Mouse (Mus musculus) MEL-GATA-1-ER (cell line): ENCODE data around the gene Eefsec.

Experiments
- DNase-seq: peaks from one replicate; pipeline ENCODE4 v3.0.0-alpha.2; 2012; ENCODE audit warnings: low read depth; ENCODE audit errors: extremely low read depth

The Eefsec gene

GRCm38 (mm10) chr6:88416130-88416758 is 30.1 kb downstream of the Eefsec start:
- DNase-seq: no peak

DNA sequence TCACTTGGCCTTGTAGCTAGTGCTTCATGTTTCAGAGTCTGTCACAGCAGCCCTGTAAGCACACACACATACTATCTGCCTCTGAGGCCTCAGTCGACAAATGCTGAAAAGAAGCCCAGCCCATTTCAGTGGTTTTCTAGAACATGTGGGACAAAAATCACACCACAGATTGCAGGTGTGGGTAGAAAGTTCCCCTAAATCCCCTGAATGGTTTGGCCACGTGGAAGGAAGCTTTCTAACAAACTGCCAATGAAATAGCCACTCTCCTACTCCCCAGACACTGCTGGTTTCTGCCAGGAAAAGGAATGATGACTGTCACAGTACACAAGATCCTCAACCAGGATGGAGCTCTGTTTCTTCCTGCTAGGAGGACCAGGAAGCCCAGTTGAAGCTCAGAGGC is 33.7 kb downstream of the Eefsec start:
- no peak for DNase-seq

DNA sequence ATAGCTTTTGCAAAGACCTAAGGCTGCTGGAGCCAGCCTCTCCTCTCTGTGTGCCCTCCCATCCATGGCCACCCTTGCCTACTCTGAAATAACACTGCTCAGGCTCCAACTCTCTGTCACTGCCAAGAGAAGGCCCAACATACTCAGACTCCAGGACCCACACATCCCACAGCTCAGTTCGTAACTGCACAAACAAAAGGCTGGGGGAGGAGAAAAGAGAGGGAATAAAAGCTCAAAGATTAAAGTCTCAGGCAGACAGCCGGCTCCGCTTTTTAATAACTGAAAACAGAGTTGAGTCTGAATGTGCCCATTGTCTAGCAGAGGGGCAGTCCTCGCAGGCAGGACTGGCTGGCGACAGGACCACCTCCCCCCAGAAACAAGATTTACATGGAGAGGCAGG is 36.8 kb downstream of the Eefsec start:
- no peak for DNase-seq

DNA sequence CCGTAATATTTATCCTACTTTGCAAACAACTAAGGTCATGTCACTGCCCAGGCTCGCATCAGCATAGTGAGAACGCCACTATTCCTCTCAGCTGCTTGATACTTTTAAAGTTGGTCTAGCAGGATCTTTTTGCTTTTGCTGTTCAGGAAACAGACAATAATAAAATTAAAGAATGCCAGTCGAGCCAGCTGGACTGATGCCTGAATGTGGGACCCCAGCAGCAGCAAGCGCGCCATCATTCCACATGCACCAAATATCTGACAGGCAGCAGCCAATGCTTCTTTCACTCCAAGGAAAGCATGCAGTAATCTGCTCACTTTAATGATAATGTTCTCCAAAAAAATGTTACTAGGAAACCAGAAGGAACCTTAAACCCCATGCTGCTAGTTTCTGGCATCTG is 45.9 kb downstream of the Eefsec start:
- no peak for DNase-seq

GRCm38 (mm10) chr6:88397985-88398384 is 48.4 kb downstream of the Eefsec start:
- no peak for DNase-seq

DNA sequence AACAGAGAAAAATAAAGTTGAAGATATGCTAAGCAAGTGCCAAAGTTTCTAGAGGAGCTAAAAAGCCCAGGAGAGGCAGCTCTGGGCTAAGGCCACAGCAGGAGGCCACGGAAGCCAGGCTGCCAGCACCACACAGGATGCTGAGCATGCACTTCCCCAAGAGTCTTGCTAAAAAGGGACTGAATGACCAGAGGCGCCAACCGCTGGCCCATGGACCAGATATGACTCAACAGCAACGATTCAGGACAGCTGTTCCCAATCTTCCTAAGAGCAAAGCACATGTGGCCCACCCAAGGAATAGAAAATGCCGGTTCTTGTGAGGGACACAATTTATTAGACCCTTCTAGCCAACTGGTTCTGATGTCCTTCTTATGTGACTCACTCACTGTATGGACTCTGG is 57.4 kb downstream of the Eefsec start:
- no peak for DNase-seq

GRCm38 (mm10) chr6:88387836-88388724 is 58.3 kb downstream of the Eefsec start:
- no peak for DNase-seq

GRCm38 (mm10) chr6:88384420-88385053 is 61.8 kb downstream of the Eefsec start:
- no peak for DNase-seq

DNA sequence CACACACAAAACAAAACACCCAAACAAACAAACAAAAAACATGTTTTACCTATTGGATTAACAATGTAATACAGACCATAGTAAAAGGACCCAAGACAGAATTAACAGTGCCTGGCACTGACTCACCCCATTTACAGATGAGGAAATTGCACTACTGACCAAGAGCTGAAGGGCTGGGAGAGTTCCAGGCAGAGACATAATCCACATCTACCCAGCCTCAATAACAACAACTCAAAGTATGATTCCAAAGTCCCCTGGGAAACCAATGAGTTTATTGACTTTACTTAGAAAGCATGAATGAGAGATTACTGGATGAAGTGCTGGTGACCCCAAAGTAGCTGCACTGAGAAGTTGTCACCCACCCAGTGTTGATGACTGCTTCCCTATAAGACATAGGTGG is 62.6 kb downstream of the Eefsec start:
- DNase-seq: no peak

GRCm38 (mm10) chr6:88379756-88380155 is 66.6 kb downstream of the Eefsec start:
- DNase-seq: no peak

DNA sequence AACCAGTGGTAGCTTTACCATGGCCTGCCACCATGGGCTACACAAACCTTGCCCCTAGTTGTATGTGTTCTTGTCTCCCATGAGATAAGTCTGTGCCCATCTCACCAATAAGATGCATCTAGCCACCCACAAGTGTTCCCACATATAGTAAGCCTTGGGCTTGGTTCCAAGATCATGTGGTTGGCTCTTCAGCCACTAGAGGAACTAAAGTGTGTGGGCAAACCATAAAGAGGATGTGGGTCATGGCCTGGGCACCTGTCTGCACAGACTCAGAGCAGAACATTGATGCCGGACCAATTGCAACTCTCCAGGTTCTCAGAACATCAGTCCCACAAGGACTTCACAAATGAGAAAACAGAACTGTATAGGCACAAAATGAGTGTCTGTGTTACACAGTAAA is 67.5 kb downstream of the Eefsec start:
- peak; percentile 55 for DNase-seq

- DNase-seq: peak; percentile 17
These were observed 72.1 kb downstream of the Eefsec start for GRCm38 (mm10) chr6:88374247-88374646.

DNA sequence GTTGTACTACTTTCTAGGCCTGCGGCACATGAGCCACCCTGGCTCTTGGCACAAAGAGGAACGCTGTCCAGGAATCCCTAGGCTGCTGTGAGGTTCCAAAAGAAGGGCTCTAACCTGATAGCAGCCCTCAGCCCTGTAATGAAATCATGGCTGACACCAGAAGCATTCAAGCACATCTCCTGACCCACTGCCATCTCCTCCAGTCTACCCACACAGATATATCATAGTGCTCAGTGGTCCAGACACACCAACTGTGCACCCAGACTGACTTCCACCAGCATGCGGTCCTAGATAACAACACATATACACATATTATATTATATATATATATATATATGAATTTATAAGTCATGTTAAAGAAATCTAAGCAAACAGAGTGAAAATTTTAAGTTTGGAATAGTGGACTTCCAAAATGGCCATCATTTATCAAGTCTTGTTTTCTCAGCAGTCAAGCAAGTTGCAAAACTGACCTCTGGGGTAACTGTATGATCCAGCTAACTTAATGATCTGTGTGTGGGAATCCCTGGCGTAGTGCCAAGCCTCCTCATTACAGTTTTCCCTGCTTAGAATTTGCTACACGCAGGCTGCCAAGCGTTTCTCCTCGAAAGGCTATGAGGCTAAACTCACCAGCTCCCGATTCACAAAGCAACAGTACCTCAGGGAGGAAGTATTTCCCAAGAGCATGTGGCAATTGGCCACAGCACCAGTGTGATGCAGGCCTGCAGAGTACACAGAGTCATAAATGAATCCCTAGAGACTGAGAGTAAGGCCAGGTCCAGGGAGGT is 76.3 kb downstream of the Eefsec start:
- no peak for DNase-seq

DNA sequence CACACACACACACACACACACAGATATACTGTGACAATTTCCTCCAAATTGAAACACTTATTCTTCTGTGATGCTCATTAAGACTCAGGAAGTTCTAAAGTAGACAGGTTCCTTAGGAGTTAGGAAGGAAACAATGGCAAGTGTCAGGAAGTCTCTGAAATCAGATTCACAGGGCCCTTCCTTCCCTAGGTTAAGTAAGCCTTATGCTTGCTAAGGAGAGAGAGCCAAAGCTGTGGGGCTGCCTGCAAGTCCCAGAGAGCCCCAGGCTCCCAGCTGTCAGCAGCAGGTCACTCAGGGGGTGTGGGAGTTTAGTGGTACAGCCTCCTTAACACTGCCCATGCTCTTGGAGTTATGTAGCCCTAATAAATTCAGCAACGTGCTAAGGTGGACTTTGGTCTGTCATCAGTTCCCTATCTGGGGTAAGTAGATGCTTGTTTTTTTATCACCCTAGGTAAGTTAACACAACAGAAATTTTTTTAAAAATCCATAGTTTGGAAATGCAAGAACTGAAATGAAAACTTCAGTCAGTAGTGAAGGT is 82.8 kb downstream of the Eefsec start:
- DNase-seq: no peak

DNA sequence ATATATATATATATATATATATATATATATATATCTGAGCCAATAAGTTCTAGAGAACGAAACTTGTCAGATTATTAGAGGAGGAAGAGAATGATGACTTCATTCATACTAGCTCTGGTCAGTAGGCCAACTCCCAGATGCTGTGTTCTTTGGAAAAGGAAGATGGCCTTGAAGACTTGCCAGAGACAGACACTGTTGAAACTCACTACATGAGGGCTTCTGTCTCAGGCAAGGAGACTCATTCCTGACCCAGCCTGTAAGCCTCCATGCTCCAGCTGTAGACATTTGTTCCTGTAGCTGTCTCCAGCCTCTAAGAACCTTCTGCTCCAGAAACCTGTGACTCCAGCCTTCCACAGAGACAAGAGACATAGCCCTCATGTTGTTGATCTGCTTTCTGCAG is 85.2 kb downstream of the Eefsec start:
- no peak for DNase-seq

- no peak for DNase-seq
These were observed 88.1 kb downstream of the Eefsec start for GRCm38 (mm10) chr6:88358210-88358609.

DNA sequence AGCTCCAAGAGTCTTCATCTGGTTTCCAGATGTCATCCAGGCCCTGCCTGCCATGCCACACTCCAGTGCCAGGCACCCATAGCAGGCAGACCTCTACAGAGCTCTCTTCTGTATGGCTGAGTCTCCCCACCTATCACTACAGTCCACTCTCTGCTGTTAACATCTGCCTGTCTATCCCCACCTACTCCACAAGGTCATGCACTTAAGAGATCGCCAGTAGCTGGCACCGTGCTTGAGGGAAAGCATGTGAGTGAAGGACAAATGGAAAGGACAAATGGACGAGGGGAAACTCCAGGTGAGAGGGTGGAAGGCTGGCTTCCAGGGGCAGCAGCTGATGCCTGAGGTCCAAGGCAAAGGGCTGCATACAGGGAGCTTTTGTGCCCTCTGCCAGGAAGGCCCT is 90.5 kb downstream of the Eefsec start:
- DNase-seq: no peak

DNA sequence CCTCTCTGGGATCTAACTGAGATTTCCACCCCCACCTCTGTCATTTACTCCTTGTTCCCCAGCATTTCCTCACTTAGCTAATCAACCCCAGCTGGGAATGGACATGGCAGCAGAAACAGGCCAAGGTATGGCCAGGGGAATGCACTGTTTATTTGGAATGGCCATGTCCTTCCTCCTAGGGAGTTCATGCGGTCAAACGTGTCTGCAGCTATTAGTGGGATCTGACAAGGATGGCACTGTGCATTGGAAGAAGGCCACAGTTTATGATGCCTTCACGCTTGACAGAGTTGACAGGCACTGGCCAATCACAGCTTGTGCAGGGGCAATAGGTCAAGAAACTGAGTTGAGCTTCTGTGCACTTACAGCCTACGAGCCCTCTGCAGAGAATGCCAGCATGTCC is 93.8 kb downstream of the Eefsec start:
- no peak for DNase-seq

DNA sequence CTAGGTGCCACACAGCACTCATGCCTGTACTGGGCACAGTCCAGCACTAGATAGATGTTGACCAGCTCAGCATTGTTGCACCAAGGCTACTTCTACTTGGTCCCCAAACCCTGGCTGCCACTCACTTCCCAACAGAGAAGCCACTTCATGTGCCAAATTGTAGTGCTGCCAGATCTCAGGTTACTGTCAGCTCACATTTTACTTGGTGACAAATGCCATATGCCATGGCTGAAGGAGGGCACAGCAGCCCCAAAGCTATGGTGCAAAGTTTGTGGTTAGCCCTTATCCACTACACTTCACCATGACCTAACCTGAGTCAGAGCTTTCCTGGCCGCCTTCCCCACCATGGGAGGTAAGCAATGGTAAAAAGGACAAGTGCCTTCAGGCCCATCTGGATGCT is 99.6 kb downstream of the Eefsec start:
- no peak for DNase-seq

- DNase-seq: no peak
These were observed 101.0 kb downstream of the Eefsec start for GRCm38 (mm10) chr6:88345311-88345710.
